Mouse (Mus musculus) R1 (cell line): Measurements from ENCODE around the gene Smc3.
"Not testable (repeated sequence)": the region's sequence is repeated elsewhere in the genome, so short reads cannot be mapped to it uniquely, and the experiment has no call there.

ENCODE experiments used
- DNase-seq: peaks from one replicate; pipeline ENCODE4 v3.0.0-alpha.2; 2018; ENCODE audit warnings: low read depth, low spot score

Gene Smc3

GRCm38 (mm10) chr19:53576061-53576460 is 24.1 kb upstream of the Smc3 start:
- no peak for DNase-seq

GRCm38 (mm10) chr19:53577025-53577800 is 23.0 kb upstream of the Smc3 start:
- DNase-seq: peak; percentile 16

GRCm38 (mm10) chr19:53578597-53579252 is 21.5 kb upstream of the Smc3 start:
- DNase-seq: peak; percentile 83

- not testable (repeated sequence) for DNase-seq
Observed at GRCm38 (mm10) chr19:53580271-53580670, 19.9 kb upstream of the Smc3 start.

GRCm38 (mm10) chr19:53587686-53588085 is 12.5 kb upstream of the Smc3 start:
- not testable (repeated sequence) for DNase-seq

- not testable (repeated sequence) for DNase-seq
Observed at GRCm38 (mm10) chr19:53588968-53589367, 11.2 kb upstream of the Smc3 start, which contains the start of gene Nutf2-ps1. TSS of gene Nutf2-ps1 (minus strand) at chr19:53589068.

- peak; percentile 96 for DNase-seq
Observed at GRCm38 (mm10) chr19:53596723-53597474, 3.3 kb upstream of the Smc3 start.

GRCm38 (mm10) chr19:53600549-53601362 is 558 bp downstream of the Smc3 start:
- DNase-seq: peak; percentile 63

- DNase-seq: no peak
Observed at GRCm38 (mm10) chr19:53601363-53601655, 1.1 kb downstream of the Smc3 start.

- peak; percentile 78 for DNase-seq
Observed at GRCm38 (mm10) chr19:53608921-53609320, 8.7 kb downstream of the Smc3 start.

- no peak for DNase-seq
Observed at GRCm38 (mm10) chr19:53621681-53622080, 21.5 kb downstream of the Smc3 start.

- peak; percentile 52 for DNase-seq
Observed at GRCm38 (mm10) chr19:53638041-53638440, 37.8 kb downstream of the Smc3 start.

GRCm38 (mm10) chr19:53638727-53639126 is 38.5 kb downstream of the Smc3 start:
- peak; percentile 59 for DNase-seq

GRCm38 (mm10) chr19:53644020-53644595 is 43.9 kb downstream of the Smc3 start:
- DNase-seq: peak; percentile 62

- DNase-seq: no peak
Observed at GRCm38 (mm10) chr19:53647301-53647700, 47.1 kb downstream of the Smc3 start.

- no peak for DNase-seq
Observed at GRCm38 (mm10) chr19:53648056-53648455, 47.9 kb downstream of the Smc3 start.

GRCm38 (mm10) chr19:53648802-53649236 is 48.6 kb downstream of the Smc3 start:
- DNase-seq: peak; percentile 89

- DNase-seq: peak; percentile 73
Observed at GRCm38 (mm10) chr19:53649361-53649760, 49.2 kb downstream of the Smc3 start.

GRCm38 (mm10) chr19:53649802-53650201 is 49.6 kb downstream of the Smc3 start:
- DNase-seq: peak; percentile 59

GRCm38 (mm10) chr19:53650921-53651320 is 50.7 kb downstream of the Smc3 start:
- no peak for DNase-seq

- no peak for DNase-seq
Observed at GRCm38 (mm10) chr19:53652267-53652666, 52.1 kb downstream of the Smc3 start.
